Mouse (Mus musculus): Measurements from ENCODE around the gene Olfm1. TPM values are rescaled to one million over a fixed set of nuclear protein-coding genes. Genes with fewer than 3 reads are reported as not detected.

Gene Olfm1
- polyA plus RNA-seq, 1 experiment from 2014 or later = 9.8 TPM

DNA sequence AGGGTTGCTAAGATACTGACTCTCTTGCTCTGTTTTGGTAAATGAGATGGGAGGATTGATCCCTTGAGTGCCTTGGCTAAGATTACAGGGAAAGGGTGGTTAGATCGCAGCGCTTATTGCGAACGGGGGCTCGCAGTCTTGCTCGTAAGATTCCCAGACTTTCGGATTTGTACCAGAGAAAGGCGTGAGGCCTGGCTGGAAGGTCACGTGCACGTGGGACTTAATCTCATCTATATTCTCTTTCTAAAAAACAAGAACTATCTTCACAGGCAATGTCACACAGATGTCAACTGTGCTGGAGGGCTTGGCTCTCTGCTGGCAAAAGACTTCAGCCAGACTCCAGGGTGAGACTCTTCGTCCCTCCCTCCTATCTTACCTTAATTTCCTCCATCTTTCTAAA is 43.1 kb upstream of the Olfm1 start:
- no peaks in the 10 kb centered on the region for H3K27me3 ChIP-seq (replicated peaks; ENCODE audit: insufficient read depth, low read length)
- no peaks in the 10 kb centered on the region for H3K4me1 ChIP-seq (ENCODE audit: insufficient read depth, low read depth, low read length)
- DNase-seq (ENCODE audit: low spot score) (no peak), ATAC-seq (no peak)
- H3K9me3 ChIP-seq (ENCODE audit: low read length) = no peaks in the 10 kb centered on the region
- 57% methylated on average over 11 of the region's 11 CpGs for WGBS
- H3K27ac ChIP-seq (ENCODE audit: low read length) = no peak overlapping the region
- no peaks in the 10 kb centered on the region for H3K36me3 ChIP-seq (ENCODE audit: insufficient read depth, low read length)
- H3K9ac ChIP-seq (replicated peaks; ENCODE audit: low read depth) = no peak overlapping the region
- TF ChIP-seq EP300 (IDR thresholded peaks at IDR 0.05) = no peak
- no peak overlapping the region for H3K4me2 ChIP-seq (replicated peaks; ENCODE audit: low read depth, low read length)
- H3K4me3 ChIP-seq (ENCODE audit: low read depth, low read length) = no peak overlapping the region

DNA sequence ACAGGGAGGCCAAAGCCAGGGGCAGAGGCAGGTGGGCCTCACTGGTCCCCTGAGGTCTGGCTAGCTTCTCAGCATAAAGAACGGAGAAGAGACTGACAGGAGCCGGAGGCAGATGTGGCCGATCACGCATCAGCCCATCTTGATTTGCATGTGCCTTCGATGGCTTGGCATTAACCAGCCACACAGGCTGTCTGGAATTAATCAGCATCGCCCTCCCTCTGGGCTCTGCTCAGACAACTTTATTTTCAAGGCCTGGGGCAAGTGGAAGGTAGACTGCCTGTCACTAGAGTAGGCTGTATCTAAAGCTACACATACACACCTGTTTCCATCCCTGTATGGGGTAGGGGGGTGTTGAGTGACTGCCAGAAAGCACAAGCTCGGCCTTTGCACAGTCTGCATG is 32.2 kb upstream of the Olfm1 start:
- Histone ChIP-seq H3K4me2 (replicated peaks; ENCODE audit: low read depth, low read length) (no peak overlapping the region), H3K4me3 (ENCODE audit: low read depth, low read length) (no peak overlapping the region), H3K27ac (ENCODE audit: low read length) (no peak overlapping the region), H3K4me1 (ENCODE audit: insufficient read depth, low read depth, low read length) (0 out of 2 replicates have a peak, but pooled peaks cover 4% of the 10 kb centered on the region), H3K36me3 (ENCODE audit: insufficient read depth, low read length) (no peaks in the 10 kb centered on the region), H3K9me3 (ENCODE audit: low read length) (no peaks in the 10 kb centered on the region), H3K9ac (replicated peaks; ENCODE audit: low read depth) (no peak overlapping the region), H3K27me3 (replicated peaks; ENCODE audit: insufficient read depth, low read length) (no peaks in the 10 kb centered on the region)
- 74% methylated on average over 7 of the region's 7 CpGs for WGBS
- TF ChIP-seq CTCF (IDR thresholded peaks at IDR 0.05) (no peak), EP300 (IDR thresholded peaks at IDR 0.05) (no peak)
- no peak for ATAC-seq
- DNase-seq (ENCODE audit: low spot score) = no peak

DNA sequence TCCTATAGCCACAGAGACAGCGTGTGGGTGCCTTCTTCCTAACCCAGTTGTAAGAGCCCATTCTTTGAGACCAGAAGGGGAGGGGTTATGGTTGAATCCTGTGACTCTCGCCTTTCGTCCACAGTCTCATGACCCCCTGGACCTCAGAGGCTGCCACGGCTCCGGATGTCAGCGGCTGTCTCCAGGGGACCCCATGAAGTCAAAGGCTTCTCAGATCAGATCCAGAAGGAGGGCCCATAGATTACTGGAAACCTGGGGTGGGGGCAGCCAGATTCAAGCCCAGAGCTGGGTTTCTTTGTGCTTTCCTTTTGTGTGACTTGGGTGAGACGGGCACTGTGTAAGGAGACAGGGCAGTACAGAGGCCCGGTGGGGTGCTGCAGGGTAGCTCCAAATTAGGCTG is 27.2 kb upstream of the Olfm1 start:
- no peak overlapping the region for H3K4me3 ChIP-seq (ENCODE audit: low read depth, low read length)
- DNase-seq (ENCODE audit: low spot score) (peak; percentile 29), ATAC-seq (peak; percentile 48; the same call in 1 of the 2 replicates)
- H3K27ac ChIP-seq (ENCODE audit: low read length) = no peak overlapping the region
- H3K9ac ChIP-seq (replicated peaks; ENCODE audit: low read depth) = no peak overlapping the region
- no peak for TF ChIP-seq EP300 (IDR thresholded peaks at IDR 0.05)
- no peak for TF ChIP-seq CTCF (IDR thresholded peaks at IDR 0.05)
- no peaks in the 10 kb centered on the region for H3K9me3 ChIP-seq (ENCODE audit: low read length)
- no peaks in the 10 kb centered on the region for H3K27me3 ChIP-seq (replicated peaks; ENCODE audit: insufficient read depth, low read length)
- H3K4me2 ChIP-seq (replicated peaks; ENCODE audit: low read depth, low read length) = no peak overlapping the region
- no peaks in the 10 kb centered on the region for H3K36me3 ChIP-seq (ENCODE audit: insufficient read depth, low read length)
- 57% methylated on average over 8 of the region's 8 CpGs for WGBS
- 0 out of 2 replicates have a peak, but pooled peaks cover 4% of the 10 kb centered on the region for H3K4me1 ChIP-seq (ENCODE audit: insufficient read depth, low read depth, low read length)

DNA sequence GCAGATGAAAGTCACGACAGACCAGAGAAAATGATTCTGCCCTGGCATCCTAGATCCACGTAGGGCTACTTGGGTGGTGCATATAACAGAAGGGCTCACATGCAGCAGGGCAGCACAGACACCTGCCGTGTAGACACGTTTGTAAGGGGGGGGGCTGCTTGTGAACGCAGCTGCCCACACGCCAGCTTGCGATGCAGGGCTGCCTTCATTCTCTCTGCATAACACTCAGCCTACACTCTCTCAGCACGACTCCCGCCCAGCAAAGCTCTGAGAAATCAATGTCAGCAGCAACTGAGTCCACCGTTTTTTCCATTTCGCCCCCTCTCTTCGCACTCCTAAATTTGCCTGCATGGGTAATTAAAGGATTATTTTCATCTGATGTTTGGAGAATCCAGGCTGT is 23.5 kb upstream of the Olfm1 start:
- Histone ChIP-seq H3K4me1 (ENCODE audit: insufficient read depth, low read depth, low read length) (0 out of 2 replicates have a peak, but pooled peaks cover 4% of the 10 kb centered on the region), H3K9me3 (ENCODE audit: low read length) (no peaks in the 10 kb centered on the region), H3K27me3 (replicated peaks; ENCODE audit: insufficient read depth, low read length) (no peaks in the 10 kb centered on the region), H3K4me3 (ENCODE audit: low read depth, low read length) (no peak overlapping the region), H3K36me3 (ENCODE audit: insufficient read depth, low read length) (no peaks in the 10 kb centered on the region), H3K9ac (replicated peaks; ENCODE audit: low read depth) (no peak overlapping the region), H3K27ac (ENCODE audit: low read length) (no peak overlapping the region), H3K4me2 (replicated peaks; ENCODE audit: low read depth, low read length) (no peak overlapping the region)
- ATAC-seq (no peak), DNase-seq (ENCODE audit: low spot score) (no peak)
- WGBS = 67% methylated on average over 12 of the region's 12 CpGs
- TF ChIP-seq CTCF (IDR thresholded peaks at IDR 0.05) = no peak

DNA sequence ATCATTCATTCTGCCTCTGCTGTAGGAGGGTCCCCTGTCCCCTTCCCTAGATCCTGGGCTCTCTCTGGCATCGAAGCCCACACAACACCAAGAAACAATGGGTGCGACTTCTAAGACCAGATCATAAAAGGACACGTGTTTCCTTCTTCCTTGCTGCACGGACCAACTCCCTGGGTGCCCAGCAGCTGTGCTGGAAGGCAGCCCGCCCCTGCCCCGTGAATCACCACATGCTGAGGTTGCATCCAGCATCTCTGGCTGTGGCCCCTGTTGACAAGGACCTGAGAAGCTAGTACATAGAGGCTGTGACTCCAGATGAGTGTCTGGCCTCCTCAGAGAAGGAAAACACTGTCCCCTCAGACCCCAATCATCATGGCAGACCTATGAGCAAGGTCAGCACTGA is 20.8 kb upstream of the Olfm1 start:
- no peaks in the 10 kb centered on the region for H3K4me1 ChIP-seq (ENCODE audit: insufficient read depth, low read depth, low read length)
- no peaks in the 10 kb centered on the region for H3K36me3 ChIP-seq (ENCODE audit: insufficient read depth, low read length)
- WGBS = 79% methylated on average over 6 of the region's 6 CpGs
- no peak overlapping the region for H3K4me2 ChIP-seq (replicated peaks; ENCODE audit: low read depth, low read length)
- no peak for TF ChIP-seq CTCF (IDR thresholded peaks at IDR 0.05)
- no peak overlapping the region for H3K27ac ChIP-seq (ENCODE audit: low read length)
- no peak for DNase-seq (ENCODE audit: low spot score)
- ATAC-seq = no peak
- H3K4me3 ChIP-seq (ENCODE audit: low read depth, low read length) = no peak overlapping the region
- no peaks in the 10 kb centered on the region for H3K9me3 ChIP-seq (ENCODE audit: low read length)
- no peak overlapping the region for H3K9ac ChIP-seq (replicated peaks; ENCODE audit: low read depth)
- no peaks in the 10 kb centered on the region for H3K27me3 ChIP-seq (replicated peaks; ENCODE audit: insufficient read depth, low read length)

DNA sequence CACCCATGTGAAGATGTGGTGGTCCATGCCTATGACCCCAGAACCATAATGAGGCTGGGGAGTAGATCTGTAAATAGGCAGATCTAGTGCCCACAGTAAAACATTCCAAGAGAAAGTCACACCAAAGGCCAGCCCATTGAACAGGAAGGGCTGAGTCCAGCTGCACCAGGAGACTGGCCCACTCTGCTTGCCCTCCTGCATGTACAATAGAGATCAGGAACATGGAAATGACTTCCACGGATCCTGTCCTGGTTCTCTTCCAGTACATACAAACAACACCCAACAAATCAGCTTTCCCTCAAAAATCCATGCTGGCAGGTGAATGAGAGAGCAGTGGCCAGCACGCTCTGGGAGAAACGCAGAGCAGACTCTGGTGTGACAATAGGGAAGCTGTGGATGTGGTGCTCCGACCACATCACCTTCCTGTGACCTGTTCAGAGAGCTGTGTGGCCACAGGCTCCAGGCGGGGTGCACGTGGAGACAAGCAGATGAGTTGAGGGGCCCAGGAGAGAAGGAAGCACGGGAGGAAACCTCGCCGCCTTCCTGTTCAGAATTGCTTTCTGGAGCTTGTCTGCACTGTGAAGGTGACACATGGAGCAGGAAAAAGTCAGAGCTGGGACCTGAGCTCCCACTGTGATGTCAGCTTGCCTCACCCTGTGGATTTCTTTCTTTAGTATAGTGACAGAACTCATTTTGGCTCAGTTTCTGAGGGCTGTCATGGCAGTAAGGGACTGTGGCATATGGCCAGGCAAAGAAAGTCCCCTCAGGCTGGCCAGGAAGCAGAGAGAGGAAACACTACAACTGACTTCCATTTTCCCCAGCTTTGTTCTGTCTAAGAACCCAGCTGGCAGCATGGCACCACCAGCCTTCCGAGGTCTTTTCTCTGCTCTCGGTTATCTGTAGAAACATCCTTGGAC is 19.3 kb upstream of the Olfm1 start:
- DNase-seq (ENCODE audit: low spot score) = peak; percentile 12
- ATAC-seq = no peak
- no peak overlapping the region for H3K9ac ChIP-seq (replicated peaks; ENCODE audit: low read depth)
- WGBS = 50% methylated on average over 11 of the region's 11 CpGs
- no peak for TF ChIP-seq EP300 (IDR thresholded peaks at IDR 0.05)
- TF ChIP-seq CTCF (IDR thresholded peaks at IDR 0.05) = no peak
- no peak overlapping the region for H3K4me3 ChIP-seq (ENCODE audit: low read depth, low read length)
- H3K27ac ChIP-seq (ENCODE audit: low read length) = no peak overlapping the region
- no peaks in the 10 kb centered on the region for H3K9me3 ChIP-seq (ENCODE audit: low read length)
- H3K4me2 ChIP-seq (replicated peaks; ENCODE audit: low read depth, low read length) = no peak overlapping the region
- no peaks in the 10 kb centered on the region for H3K36me3 ChIP-seq (ENCODE audit: insufficient read depth, low read length)
- no peaks in the 10 kb centered on the region for H3K4me1 ChIP-seq (ENCODE audit: insufficient read depth, low read depth, low read length)
- no peaks in the 10 kb centered on the region for H3K27me3 ChIP-seq (replicated peaks; ENCODE audit: insufficient read depth, low read length)
